Mouse (Mus musculus) frontal cortex, adult 2 months (tissue): ENCODE results near the gene Gm20388. TPM values are rescaled to one million over a fixed set of nuclear protein-coding genes. Genes with fewer than 3 reads are reported as not detected.
A peak's percentile ranks its signal among the peaks of the same experiment; 100 is the strongest.

Experiments
- DNase-seq, 2 experiments: peaks; one replicate each; pipeline ENCODE4 v3.0.0; 2022; ENCODE audit warnings: low spot score in 1 of 2; ENCODE audit errors: extremely low spot score in 1 of 2
- polyA plus RNA-seq: library from polyadenylated mRNA; depleted of rRNA; stranded (reverse); fragments of >200 nt; gene quantifications from 2 replicates; pipeline ENCODE4 v1.2.3, GENCODE M21; 2012; rRNA removed

Gene Gm20388
- polyA plus RNA-seq, 1 experiment = 22.2 TPM

DNA sequence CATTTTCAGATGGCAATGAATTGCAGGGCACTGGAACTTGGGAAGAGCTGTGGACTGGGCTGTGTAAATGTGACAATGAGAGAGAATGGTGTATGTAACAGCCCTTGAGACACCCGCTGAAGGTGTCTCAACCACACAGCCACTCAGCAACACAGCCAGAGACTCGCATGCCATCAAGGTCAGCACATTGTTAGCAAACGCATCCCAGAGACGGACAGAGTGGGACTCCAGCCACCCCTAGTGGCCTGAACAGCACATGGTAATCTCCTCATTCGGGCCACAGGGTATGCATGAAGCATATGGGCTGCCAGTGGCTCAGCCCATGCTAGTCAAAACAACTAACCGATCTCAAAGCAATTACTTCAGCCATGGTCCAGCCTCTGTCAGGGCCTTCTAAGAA, 4468.6 kb downstream of the Gm20388 start:
- DNase-seq = no peak

DNA sequence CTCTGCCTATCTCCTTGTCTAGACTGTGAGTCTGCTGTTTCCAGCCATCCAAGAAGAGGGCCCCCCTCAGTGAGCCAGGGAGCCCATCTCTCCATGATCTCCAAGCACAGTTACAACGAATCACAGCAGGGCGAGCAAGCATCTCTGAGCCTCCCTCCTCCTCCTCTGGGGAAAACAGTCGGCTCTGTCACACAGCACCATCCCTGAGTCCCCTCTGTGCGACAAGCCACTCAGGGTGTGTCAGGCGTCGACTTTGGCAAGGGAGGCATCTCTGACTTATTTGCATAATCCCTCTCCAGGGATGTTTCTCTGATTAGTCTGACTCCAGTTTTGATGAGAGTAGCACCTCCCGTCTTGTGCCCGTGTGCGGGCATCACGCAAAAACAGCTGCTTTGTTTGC, 4471.6 kb downstream of the Gm20388 start:
- DNase-seq = no peak

DNA sequence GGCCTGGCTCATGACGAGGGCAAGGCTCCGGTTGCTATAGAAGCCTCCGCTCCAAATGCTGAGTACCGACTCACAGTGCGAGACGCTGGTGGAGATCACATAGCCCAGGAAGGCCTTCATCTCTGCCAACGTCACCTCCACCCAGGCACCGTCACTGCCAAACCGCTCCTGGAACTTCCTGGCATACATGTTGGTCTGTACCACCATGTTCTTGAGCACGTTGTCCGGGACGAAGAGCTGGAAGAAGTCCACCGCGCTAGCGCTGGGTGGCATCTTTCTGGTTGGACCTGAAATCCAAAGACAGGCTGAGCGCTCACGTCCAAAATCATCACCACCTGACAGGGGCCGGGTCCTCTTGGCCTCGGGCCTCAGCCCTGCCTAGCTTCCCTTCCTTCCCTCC, 4473.7 kb downstream of the Gm20388 start:
- DNase-seq = no peak

DNA sequence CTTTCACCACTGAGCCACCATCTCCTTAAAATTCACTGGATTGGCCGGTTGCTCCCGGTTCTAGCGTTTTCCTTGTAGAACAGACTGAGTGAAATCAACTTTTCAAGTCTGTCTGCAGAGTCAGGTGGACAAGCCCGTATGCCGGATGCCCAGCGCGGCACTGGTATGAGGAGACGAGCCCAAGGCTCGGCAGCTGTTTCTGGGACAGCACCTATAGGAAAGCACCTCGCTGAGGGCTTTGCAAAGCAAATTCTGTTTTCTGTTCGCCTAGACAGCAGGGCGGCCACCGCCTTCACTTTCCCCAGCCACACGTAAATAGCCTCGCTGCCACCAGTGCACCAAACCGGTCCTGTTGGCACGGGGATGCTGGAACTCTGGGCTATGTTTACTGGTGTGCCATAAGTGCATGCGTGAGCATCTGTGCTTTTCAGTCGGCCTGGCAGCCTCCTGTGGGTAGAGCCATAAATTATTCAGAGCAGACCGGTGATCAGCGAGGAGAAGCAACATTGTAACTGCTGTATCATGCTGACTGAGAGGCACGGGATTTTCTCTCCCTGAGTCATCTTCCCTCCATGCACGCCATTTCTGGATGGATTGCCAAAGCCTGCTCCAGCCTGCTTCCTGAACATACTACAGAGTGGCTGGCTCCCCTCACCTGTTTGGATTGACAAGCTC, 4475.7 kb downstream of the Gm20388 start:
- peak; percentile 74 to 87 for DNase-seq

DNA sequence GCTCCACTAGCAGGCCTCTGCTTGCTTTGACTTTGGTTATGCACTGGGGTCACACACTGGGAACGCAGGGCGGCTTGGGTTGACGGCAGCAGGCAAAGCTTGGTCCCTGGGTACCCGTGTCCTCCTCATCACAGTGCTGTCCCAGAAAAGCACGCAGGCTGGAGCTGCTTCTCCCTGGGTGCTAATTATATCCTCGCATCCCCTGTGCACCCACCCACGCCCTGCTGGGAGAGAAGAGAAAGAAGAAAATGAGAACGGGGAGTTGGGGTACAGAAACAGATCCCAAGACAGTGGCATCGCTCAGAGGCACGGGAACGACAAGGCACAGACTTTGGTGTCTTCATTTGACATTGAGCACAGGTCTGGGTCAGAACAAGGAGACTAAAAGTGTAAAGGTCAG, 4478.9 kb downstream of the Gm20388 start:
- DNase-seq = peak; percentile 90 to 91

DNA sequence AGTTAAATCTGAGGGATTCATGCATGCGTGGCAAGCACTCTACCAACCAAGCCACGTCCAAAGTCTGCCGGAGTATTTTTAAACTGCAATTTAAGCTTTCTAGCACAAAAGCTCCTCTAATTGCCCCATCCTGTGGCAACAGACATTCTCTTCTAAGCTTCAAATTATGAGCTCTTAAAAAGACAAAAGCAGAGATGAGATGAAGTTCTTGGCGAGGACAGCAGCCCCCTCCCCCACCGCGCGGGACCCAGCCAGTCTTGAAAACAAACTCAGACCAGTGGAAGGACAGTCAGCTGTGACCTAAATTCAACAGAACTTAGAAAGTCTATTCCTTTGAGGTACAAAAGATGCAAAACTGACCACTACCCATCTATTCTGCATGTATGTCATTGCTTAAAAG, 4480.6 kb downstream of the Gm20388 start:
- peak in 1 of 2 experiments; percentile 52 for DNase-seq

DNA sequence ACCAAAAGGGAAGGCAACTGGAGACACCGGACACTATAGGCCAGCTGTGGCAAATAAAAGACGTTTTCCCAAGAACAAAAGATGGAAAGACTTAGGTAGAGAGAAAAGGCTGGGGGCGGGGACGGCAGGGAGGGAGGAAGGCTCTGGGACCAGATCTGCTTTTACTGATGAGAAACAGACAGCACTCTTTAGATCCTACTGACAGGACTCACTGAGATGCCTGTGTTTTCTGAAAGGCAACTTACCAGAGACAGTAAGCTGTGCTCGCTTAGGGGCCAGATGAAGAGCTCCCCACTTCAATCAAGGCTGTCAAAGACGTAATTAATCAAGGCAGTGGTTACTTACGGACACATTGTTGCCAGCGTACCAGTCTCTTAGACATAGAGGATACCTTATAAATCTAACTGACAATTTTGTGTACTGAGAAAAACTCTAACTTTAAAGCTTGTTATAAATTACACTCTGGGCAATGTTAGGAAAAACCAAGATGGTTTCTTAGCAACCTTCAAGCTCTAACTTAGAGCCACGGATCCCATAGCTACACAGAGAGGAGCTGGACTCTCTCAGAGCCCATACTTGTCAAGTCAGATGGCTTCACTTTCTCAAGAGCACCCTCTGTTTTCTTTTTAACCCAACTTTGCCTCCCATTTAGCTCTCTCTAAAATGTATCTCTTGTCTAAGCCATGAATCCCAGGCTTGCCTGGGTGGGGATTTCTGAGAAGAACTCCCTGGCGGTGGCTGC, 4481.8 kb downstream of the Gm20388 start:
- DNase-seq = no peak

DNA sequence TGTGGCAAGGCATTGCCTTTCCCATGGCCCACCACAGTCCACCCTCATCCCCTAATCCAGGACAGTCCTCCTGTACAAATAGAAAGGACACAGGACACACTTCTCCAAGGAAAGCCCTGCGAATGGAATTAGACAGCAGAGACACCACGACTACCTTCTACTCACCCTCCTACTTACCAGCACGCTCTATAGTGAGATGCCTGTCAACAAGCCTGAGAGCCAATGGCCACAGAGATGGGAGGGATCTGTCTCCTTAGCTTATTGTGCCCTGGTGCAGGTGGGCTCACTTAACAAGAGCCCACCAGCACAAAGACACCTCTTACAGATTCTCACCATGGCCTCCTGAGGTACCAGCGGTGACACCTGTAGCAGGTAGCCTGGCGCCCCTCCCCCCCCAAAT, 4482.4 kb downstream of the Gm20388 start:
- DNase-seq = no peak

DNA sequence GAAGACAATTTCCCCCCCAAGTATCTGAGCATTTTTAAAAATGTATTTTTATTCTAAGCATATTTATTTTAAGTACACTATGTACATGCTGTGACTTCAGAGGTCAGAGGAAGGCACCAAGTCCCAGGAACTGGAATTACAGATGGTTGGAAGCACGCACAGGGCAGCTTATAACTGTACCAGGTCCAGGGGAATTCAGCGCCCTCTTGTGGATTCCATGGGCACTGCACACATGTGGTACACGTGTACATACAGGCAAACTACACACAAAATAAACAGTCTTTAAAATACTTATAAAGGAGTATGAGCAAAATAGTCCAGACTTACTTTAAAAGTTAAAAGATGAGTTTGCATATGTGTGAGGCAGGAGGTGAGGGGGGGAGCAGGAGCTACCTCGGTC, 4483.3 kb downstream of the Gm20388 start:
- DNase-seq = no peak

DNA sequence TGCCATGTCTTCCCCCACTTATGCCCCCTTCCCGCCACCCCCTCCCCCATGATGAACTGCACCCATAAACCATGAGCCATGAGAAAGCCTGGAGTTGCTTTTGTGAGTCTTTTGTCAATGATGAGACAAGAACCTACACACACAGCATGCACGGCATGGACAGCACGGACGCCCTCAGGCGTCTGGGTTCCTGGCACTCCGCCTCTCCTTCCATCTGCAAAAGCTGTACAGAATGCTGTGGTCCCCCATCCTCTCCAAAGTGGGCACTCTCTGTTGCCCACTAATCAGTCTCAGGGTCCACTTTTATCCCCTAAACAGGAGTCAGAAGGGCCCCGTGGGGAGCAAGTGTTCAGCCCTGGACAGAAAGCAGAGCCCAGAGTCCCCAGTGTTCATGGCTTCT, 4484.3 kb downstream of the Gm20388 start:
- no peak for DNase-seq

Other genes with a start within 250 kb of the Gm20388 start
- 18.2 and 24.3 TPM in 2 replicates for gene Wfdc1, start 244.5 kb upstream of the Gm20388 start, polyA plus RNA-seq
- gene Atp2c2, start 210.8 kb upstream of the Gm20388 start, polyA plus RNA-seq = 0.69 and 0.98 TPM in 2 replicates
- 12.1 and 12.7 TPM in 2 replicates for gene Tldc1, start 132.4 kb upstream of the Gm20388 start, polyA plus RNA-seq
- 108 and 119 TPM in 2 replicates for gene Cotl1, start 70.3 kb upstream of the Gm20388 start, polyA plus RNA-seq
- gene Klhl36, start 48.6 kb upstream of the Gm20388 start, polyA plus RNA-seq = 9.5 and 10.2 TPM in 2 replicates
- 86.8 and 98.2 TPM in 2 replicates for gene Usp10, start 481 bp upstream of the Gm20388 start, polyA plus RNA-seq
- 3.4 and 4.0 TPM in 2 replicates for gene Crispld2, start 81.6 kb downstream of the Gm20388 start, polyA plus RNA-seq
- 33.5 and 36.6 TPM in 2 replicates for gene Zdhhc7, start 190.6 kb downstream of the Gm20388 start, polyA plus RNA-seq
- gene 6430548M08Rik, start 203.3 kb downstream of the Gm20388 start, polyA plus RNA-seq = 202 and 212 TPM in 2 replicates